Mouse (Mus musculus): Measurements from ENCODE around the gene Neurog3.

Neurog3 gene

DNA sequence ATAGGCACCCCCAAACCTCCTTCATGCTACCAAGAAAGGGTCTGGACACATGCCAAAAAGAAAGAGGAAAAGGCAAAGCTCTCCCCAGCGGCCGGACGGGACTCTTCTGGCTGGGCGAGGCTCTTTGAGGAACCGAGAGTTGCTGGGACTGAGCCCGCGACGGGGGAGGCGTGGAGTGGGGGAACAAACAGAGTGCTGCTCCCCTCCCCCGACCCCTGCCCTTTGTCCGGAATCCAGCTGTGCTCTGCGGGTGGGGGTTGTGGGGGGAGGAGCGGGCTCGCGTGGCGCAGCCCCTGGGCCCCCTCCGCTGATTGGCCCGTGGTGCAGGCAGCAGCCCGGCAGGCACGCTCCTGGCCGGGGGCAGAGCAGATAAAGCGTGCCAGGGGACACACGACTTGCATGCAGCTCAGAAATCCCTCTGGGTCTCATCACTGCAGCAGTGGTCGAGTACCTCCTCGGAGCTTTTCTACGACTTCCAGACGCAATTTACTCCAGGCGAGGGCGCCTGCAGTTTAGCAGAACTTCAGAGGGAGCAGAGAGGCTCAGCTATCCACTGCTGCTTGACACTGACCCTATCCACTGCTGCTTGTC is at the start of gene Neurog3:
TSS of gene Neurog3 (plus strand) at position 400 of the 591 bp plus-strand sequence.
- DNase-seq (ENCODE audit: low read depth, low spot score), result no peak

DNA sequence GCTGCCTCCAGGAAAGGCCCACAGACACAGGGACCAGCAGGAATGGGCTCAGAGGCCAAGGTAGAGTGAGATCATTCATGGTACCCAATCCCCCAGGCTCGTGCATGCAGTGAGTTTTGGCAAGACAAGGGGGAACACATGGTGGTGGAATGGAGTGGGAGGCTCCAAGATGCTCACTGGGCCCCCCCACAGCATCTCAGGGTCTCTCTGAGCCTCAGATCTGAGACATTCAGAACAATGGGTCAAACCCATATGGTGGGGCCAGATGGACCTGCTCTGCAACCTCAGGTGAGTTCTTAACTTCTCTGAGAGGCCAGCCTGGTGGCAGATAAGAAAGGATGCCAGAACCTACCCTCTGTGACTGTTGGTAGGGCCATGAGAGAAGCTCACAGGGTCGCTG is 46.8 kb upstream of the Neurog3 start:
- no peak for DNase-seq (ENCODE audit: low read depth, low spot score)

DNA sequence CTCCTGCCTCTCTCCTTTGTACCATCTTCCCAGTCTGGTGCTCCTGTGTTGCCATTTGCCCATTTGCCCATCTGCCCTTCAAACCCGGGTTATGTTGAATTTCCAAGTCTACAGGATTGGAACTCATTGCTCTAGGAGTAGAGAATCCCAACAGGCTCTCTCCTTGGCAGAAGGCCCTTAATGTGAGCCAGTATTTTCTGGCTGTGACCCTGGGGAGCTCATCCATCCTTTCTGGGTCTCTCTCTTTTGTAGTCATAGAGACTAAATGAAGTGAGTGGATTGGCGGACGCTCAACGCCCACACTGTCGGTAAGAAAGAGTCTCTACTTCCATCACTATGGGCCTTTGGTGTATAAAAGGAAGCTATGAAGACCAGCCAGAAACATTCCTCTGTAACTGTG is 46.1 kb upstream of the Neurog3 start:
- DNase-seq (ENCODE audit: low read depth, low spot score), result no peak

DNA sequence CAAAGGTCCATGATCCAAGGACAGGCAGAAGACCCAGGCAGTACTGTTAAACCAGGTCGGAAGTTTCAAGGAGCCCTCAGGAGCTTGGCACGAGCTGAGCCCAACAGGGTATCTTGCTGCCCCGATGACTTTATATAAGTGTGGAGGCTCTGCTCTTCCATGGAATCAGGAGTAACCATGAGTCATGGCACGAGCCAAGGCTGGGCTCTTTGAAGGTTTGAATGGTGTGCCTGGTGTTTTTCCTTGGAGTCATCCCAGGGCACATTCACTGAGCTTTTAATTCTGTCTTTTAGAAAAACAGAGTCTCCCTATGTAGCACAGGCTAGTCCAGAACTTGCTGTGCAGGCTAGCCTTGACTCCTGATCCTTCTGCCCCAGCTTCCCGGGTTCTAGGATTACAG is 44.5 kb upstream of the Neurog3 start:
- no peak for DNase-seq (ENCODE audit: low read depth, low spot score)

DNA sequence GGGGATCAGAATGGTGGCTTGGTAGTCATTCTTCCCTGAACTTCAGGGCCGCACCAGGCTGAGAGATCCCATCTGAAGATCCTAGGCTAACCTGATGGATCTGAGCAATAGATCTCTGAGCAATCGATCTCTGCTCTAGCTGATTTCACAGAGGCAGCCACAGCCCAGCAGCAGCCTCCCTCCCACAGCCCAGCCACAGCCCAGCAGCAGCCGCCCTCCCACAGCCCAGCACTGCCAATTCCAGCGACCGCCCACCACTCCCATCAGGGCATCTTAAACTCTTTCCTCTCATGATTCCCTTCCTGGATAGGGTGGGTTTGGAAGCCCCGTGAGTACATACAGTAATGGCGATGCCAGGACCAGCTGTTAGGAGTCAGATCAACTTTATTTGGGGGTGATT is 43.8 kb upstream of the Neurog3 start:
- DNase-seq (ENCODE audit: low read depth, low spot score), result no peak

DNA sequence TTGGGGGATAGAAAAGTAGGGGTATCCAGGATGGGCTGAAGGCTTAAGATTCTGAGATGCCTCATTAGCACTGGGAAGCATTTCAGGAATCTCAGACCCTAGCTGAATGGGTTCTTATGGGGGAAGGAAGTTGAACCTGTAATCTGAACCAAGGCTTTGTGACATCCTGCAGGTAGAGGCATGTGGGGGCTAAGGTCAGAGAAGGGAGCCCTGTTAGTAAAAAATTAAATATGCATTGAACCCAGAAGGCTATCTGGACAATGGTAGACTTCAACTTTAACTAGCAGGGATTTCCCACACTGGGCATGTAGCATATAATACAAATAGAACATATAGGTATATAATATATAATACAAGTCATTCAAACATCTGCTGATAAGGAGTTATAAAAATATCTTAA is 43.4 kb upstream of the Neurog3 start:
- no peak for DNase-seq (ENCODE audit: low read depth, low spot score)

DNA sequence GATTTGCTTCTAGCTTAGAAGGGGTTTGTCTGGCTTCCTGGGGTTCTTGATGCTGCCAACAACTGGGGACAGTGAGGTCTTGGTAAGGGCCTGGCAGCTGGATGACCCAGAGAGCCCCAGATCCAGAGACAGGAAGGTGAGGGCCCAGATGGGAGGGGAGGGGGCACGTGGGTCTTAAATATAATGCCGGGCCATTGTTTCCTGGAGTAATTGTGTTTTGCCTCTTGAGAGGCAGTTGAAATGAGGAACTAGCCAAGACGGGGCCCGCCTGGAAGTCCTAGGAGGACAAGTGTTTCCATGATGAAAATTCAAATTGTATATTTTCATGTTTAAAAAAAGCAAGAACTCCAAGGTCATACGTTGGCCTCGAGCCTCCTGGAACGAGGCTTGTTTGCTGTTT is 39.0 kb upstream of the Neurog3 start:
- DNase-seq (ENCODE audit: low read depth, low spot score), result no peak

DNA sequence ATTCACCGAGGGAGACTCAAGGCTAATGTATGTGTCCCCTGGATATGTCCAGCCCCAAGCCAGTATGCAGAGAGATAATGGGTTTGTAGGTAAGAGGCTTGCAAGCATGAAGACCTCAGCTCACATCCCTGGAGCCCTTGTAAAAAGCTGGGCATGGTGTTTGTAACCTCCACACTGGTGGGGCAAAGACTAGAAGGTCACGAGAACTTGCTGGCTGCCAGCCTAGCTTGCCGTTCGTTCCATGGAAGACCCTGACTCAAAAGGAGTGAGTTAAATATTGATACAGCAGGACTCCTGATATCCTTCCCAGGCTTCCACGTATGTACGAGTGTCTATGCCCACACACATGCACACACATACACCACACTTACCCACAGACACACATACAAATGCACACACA is 38.5 kb upstream of the Neurog3 start:
- no peak for DNase-seq (ENCODE audit: low read depth, low spot score)

DNA sequence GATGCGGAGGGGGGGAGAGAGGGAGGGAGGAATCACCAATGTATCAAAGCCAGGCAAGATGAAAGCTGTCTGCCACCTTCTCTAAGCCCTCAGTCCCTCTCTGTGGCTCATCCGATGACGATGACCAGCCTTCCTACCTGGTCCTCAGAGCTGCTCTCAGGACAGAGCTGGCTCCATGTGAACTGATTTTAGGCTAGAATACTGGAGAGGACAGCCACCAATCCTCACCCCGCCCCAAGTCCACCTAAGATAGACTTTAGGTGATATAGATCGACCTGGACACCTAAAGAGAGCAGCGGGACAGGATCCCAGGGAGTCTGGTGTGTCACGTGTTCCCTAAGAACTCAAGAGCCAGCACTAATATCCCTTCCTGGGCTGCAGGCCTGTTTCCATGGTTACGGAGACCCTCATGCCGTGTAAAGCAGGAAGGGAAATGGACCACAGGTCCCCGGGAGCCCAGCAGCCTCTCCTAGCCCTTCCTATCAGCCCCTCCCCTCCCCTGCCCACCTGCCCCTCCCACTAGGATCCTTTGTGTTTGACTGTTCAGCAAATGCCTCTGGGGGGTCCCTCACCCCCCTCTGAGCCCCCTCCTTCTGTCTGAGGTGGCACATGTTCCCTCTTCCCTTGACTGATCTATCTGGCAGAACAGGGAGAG is 33.0 kb upstream of the Neurog3 start:
- no peak for DNase-seq (ENCODE audit: low read depth, low spot score)

DNA sequence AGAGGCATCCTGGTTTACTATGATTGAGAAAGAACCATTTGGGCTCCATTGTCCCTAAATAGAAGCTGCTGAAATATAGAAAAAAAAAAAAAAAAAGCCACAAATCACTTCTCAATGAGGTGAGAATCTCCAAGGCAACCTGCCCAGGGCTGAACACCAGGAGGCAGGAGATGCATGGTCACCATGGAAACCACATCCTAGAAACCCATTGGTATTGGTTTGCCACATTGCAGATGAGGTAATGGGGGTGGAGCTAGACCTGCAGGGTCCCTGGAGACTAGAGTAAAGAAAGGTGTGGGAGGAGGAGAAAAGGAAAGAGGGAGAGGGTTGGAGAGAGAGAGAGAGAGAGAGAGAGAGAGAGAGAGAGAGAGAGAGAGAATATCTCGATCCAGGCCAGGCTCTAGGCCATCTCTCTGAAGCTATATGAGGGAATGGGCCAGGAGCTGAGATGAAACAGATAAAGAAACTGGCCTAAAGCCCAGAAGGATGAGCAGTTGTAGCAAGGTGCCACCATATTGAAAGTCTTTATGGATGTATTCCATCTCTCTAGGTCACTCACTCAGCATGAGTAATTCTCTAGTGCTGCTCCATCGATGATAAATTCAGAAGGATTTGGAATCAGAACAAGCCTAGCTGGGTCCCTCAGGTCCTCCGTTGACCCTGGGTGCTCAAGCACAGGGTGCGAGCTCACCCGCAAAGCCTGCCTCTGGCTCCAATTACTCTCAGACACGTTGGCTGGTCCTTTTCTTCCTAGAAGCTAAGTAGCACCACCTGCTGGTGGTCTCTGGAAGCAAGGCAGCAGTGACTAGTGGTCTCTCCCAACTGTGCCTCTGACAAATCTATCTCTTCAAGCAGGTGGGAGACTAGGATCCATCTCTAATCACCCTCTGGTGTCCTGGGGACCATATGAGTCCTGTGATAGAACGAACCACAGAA is 31.1 kb upstream of the Neurog3 start:
- DNase-seq (ENCODE audit: low read depth, low spot score), result peak; percentile 70

DNA sequence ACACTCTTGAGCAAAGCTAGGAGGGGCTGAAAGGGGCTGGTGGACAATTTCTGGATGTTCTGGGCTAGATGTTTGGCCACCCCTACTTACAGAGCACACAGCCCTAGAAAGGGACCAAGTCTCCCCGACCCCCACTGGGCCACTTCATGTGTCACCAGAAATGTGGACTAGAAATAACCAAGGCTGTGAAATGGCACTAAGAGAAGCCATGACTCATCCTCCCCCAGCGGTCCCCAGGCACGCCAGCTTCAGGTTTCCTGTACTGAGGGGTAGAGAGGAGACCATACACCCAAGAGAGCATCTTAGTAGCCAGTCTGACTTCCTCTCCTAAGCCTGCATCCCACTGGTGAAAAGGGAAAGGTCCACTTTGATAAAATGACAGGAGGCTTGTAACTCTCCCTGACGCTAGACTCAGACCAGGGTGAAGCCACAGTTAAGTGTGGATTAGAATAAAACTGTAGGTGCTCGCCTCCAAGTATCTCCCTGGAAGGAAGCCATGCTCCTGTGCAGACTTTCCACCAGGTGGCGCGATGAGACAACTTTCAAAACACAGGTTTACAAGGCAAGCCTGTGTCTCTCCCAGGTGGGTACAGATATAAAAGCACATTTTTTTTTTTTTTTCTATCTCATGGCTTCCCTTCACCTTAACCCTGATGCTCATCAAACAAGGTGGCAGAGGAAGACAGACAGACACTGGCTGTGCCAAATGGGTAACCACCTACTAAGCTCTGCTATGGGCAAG is 27.9 kb upstream of the Neurog3 start:
- DNase-seq (ENCODE audit: low read depth, low spot score), result peak; percentile 71

DNA sequence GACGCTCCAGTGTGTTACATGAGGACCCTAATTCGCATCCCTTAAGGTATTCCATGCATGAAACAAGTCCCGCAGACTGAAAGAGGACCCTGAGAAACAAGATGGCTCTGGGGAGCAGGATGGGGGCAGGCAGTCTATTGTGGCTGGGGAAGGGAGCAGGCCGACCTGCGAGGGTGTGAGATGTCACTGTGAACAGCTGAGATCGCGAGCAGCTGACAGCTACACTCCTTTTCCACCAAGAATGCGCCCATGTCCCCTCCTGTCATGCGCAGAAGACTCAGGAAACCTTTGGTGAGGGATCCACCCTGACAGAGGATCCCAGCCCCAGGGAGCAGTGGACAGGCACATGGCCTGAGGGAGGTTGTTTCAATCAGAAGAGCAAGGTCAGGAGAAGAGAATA is 25.8 kb upstream of the Neurog3 start:
- DNase-seq (ENCODE audit: low read depth, low spot score), result no peak

DNA sequence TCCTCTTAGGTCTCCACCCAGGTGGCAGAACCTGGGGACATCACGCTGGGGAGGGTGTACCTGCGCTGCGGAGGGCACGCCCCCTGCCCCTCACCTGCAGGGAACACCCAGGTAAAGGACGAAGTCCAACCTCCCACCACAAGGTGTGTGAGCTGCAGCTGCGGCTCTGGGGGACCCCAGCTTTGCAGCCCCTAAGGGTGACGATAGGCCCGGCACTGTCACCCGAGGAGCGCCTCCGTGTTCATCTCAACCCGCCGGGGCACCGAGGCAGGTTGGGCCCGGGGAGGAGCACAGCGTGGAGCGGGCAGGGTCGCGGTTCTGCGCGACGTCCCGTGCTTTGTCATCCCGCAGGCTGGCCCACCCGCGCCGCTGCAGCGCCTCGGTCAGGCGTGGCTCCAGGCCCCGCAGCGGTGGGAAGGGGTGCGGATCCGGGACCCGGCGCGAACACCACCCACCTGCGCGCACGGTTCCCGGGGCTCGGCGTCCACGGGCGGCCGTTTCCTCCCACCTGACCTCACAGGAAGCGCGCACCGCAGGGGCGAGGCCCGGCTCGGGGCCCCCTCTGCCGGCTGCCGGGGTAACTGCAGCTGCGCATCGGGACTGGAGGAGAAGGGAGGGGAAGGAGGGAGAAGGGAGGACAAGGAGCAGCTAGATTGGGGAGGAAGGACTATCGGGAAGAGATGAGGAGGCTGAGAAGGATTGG is 22.2 kb upstream of the Neurog3 start:
- no peak for DNase-seq (ENCODE audit: low read depth, low spot score)

DNA sequence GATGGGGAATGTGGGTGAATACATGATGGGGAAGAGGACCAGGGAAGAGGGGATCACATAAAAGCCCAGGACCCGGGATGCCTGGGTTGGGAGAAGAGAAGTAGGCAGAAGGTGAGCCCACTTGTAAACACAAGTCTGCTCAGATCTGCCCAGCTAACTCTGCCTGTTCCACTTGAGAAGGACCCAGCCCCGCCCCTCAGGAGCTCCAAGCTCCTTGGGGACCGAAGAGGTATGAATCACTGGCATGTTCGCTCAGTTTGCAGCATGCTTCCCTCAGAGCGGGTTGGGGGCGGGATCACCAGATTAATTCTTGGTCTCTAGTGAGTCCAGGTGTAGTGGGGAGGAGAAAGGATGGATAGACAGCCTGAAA is 21.7 kb upstream of the Neurog3 start:
- no peak for DNase-seq (ENCODE audit: low read depth, low spot score)

DNA sequence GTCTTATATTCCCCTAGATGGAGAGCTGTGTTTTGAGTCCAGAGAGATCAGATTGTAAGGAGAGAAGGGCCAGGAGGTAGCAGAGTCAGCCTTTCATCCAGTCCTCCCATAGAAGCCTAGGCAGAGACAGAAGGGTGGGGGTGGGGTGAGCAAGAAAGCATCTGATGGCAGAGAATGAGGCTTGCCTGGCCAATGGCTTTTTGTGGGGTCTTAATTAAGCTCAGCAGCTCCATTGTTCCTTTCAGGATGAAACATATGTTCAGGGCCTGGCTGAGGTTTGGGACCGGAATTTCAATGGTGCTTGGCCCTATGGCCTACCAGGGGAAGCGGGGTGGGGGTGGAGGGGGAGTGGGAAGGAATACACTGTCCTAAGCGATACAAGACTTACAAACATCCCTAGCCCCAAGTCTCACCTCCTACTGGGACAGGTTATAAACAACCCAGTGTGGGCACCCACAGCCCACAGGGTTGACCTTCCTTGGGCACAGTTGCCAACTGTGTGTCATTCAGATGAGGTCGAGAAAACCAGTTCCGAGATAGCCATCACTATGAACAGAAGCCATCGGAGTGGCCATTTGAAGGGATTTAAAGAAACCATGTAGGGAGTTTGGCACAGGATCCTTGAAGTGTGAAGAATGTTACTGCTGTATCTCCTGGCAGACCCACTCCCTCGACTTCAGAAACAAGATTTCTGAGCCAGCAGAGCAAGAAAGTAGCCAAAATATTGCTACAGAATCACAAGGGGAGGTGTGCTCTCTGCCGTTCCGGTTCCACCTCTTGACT is 18.8 kb upstream of the Neurog3 start:
- no peak for DNase-seq (ENCODE audit: low read depth, low spot score)

DNA sequence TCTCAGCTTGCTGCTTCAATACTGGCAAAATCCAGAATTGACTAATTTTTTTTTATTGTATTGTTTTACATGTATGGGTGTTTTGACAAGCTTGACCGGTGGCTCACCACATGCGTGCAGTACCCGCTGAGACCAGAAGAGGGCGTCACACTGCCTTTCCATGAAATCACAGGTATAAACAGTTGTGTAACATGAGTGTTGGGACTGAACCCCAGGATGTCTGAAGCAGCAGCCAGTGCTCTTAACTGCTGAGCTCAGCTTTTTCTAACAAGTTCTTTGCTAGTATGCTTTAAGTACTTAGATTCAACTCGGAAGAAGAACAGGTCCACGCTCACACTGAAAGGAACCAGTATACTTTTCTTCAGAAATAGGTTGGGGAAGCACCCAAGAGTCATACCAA is 5.8 kb upstream of the Neurog3 start:
- DNase-seq (ENCODE audit: low read depth, low spot score), result no peak

DNA sequence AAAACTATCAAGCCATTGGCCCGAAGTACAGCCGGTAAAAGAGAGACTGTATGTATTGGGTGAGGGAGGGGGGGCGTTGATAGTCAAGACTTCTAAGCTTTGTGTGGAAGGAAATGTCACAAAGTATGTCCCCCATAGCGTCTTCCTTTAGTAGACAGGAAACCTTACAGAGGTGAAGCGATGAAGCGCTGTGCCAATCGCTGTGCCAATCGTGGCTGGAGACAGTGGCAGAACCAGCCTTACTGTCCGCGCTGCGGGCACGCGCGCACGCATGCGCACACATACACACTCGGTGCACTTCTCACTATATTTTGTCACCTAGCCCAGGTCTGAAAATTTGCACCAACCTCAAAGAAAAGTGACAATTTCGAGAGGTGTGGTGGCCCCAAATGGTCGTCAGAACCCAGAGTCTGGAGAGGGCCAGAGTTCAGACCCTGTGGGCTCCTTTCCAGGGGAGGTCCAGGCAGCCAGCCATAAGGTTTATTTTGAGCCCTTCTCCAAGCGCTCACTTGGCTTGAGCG is 5.1 kb upstream of the Neurog3 start:
- DNase-seq (ENCODE audit: low read depth, low spot score), result no peak

DNA sequence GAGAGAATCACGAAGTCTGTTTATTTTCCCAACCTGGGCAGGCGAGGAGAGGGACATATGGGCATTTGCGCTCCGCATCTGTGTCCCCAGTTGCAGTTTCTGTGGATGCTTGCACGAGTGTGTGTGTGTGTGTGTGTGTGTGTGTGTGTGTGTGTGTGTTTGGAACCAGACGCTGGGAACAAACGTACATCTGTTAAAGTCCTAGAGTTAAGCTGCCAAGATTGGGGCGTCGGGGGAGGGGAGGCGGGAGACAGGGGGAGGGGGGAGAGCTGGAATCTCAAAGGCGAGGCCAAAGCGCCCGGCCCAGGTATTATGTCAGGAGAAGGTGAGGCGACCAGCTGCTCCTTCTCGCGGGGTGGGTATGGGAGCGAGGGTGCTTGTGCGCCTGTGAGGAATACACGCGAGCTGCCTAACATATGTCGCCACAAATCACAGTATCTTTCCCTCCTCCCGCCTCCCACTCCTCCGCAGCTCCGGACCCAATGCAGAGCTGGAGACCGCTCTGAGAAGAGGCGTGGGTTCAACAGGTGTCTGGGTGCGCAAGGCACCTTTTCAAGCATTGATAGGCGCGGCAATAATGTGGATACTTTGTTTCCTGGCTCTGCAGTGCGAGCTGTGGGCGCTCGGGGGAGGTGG is 4.5 kb upstream of the Neurog3 start:
- DNase-seq (ENCODE audit: low read depth, low spot score), result no peak

DNA sequence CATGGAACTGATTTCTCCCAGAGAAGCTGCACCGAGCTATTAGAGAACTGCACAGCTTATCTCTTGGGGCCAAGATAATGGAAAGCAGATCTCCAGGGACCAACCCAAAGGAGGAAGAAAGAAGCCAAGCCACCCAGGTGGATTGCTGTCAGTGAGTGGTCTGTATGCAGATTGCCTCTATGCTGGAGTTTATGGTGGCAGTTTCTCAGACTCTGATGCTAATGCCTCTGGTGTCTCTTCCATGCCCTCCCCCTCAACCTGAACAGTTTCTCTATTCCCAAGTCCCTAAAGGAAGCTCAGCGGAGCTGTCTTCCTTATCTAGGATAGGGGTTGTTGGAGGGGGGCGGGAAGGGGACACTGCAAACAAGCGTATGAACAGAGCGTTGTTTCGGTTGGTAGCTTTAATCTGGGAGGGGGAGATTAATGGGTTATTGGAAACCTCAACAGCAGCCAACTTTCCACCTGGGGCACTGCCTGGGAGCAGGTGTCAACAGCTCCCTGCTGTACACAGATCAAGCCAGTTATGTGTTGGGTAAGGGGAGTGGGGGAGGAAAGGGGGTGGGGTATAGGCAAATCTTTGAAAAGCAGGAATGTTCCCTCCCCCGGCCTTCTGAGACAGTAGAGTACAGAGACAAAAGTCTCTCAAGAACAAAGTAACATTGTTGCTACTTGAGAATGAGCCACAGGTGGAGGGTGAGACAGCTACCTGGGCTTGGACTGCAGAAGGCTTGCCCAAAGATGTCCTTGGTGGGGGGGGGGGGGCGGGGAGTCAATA is 3.0 kb downstream of the Neurog3 start:
- no peak for DNase-seq (ENCODE audit: low read depth, low spot score)
